Mouse (Mus musculus) stomach, embryonic 16.5 days (tissue): ENCODE results near the gene Csrp3. TPM values are rescaled to one million over a fixed set of nuclear protein-coding genes. Genes with fewer than 3 reads are reported as not detected.

ENCODE experiments used
- ATAC-seq: fragments of 200-750 bp; cut with Nextera tagmentation; 2 replicates; pipeline ENCODE4 v1.8.0; 2017; ENCODE audit warnings: moderate number of reproducible peaks, moderate TSS enrichment; ENCODE audit not compliant: insufficient read depth, low FRiP score
- H3K27ac ChIP-seq: fragments of 300-500 bp; sonication (generic); 2 replicates; pipeline ENCODE4 v1.5.1; 2014; ENCODE audit warnings: low read length
- H3K27me3 ChIP-seq: fragments of 300-500 bp; sonication (generic); 2 replicates; pipeline ENCODE4 v1.6.1; 2014; ENCODE audit warnings: low read length, control low read depth, mixed read lengths; ENCODE audit not compliant: control insufficient read depth, insufficient read depth
- H3K36me3 ChIP-seq: fragments of 300-500 bp; sonication (generic); 2 replicates; pipeline ENCODE4 v1.6.1; 2014; ENCODE audit warnings: low read length; ENCODE audit not compliant: control insufficient read depth, insufficient read depth
- H3K4me1 ChIP-seq: fragments of 300-500 bp; sonication (generic); 2 replicates; pipeline ENCODE4 v1.6.1; 2014; ENCODE audit warnings: low read length, control low read depth, mixed read lengths; ENCODE audit not compliant: control insufficient read depth, insufficient read depth
- H3K4me2 ChIP-seq: fragments of 300-500 bp; sonication (generic); 2 replicates; pipeline ENCODE4 v1.6.1; 2014; ENCODE audit warnings: low read depth, low read length, mixed read lengths
- H3K4me3 ChIP-seq: fragments of 300-500 bp; sonication (generic); replicated peaks from 2 replicates; pipeline ENCODE4 v1.5.1; 2014; ENCODE audit warnings: mild to moderate bottlenecking, low read length
- H3K9ac ChIP-seq: fragments of 300-500 bp; sonication (generic); 2 replicates; pipeline ENCODE4 v1.6.1; 2014; ENCODE audit warnings: low read length
- H3K9me3 ChIP-seq: fragments of 300-500 bp; sonication (generic); replicated peaks from 2 replicates; pipeline ENCODE4 v1.6.1; 2016; ENCODE audit warnings: low read length, control low read depth; ENCODE audit not compliant: control insufficient read depth
- WGBS: fragments of 180-500 bp; shearing (Covaris S2); extraction: QIAGEN DNeasy Blood & Tissue Kit; methylation state at CpG from one replicate; pipeline ENCODE4 v1.1.7; 2014; 5-methylcytosine and 5-hydroxymethylcytosine counted together
- polyA plus RNA-seq: library from polyadenylated mRNA; unstranded; fragments of >200 nt; fragmentation: Nextera tagmentation; extraction: Ambion mirVana; gene quantifications from 2 replicates; pipeline ENCODE4 v1.2.1, GENCODE M21; 2015

Csrp3 gene
- polyA plus RNA-seq, 1 experiment from 2014 or later, result 35.0 TPM

DNA sequence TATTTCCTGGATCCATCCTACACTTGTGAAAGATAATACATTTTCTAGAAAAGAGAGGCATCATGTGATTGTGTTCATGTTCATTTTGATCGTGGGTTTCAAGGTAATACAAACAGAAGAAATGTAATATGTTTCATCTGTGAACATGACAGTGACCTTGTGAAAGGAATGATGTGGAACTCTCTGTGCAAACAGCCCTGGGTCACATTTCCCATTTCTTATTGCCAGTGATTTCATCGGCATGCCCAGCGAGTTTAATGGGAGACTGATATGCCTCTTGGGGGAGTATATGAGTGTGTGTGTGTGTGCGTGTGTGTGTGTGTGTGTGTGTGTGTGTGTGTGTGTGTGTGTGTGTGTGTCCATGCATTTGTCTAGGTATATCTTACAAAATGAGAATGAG, 6.3 kb downstream of the Csrp3 start:
- H3K36me3 ChIP-seq, result no peaks in the 10 kb centered on the region
- H3K9ac ChIP-seq, result no peak overlapping the region
- H3K4me3 ChIP-seq, result no peak overlapping the region
- H3K4me2 ChIP-seq, result no peak overlapping the region
- no peak for ATAC-seq
- 0 out of 2 replicates have a peak, but pooled peaks cover 3% of the 10 kb centered on the region for H3K4me1 ChIP-seq
- H3K9me3 ChIP-seq, result no peaks in the 10 kb centered on the region
- H3K27ac ChIP-seq, result no peak overlapping the region
- 73% methylated on average over 4 of the region's 4 CpGs for WGBS
- H3K27me3 ChIP-seq, result no peaks in the 10 kb centered on the region

DNA sequence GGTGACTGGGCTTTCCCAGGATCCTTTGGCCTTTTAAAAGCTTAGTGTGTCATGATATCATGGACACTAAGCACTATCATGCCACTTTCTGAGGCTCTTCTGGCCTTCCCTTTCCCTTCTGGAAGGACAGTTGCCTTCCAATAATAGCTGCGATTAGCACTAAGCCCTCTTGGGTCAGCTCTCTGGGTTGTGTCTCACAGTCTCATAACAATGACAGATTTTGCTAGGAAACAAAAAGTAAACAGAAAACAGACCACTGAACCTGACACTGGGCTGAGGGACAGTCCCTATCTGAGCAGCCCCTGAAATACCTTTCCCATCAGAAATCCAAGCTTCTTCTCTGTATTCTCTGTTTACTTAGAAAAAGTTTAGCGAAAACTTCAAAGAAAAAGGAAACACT, 7.3 kb downstream of the Csrp3 start:
- no peak overlapping the region for H3K27ac ChIP-seq
- H3K27me3 ChIP-seq, result no peaks in the 10 kb centered on the region
- 57% methylated on average over 2 of the region's 2 CpGs for WGBS
- H3K9me3 ChIP-seq, result no peaks in the 10 kb centered on the region
- H3K4me2 ChIP-seq, result no peak overlapping the region
- ATAC-seq, result no peak
- H3K9ac ChIP-seq, result no peak overlapping the region
- H3K36me3 ChIP-seq, result no peaks in the 10 kb centered on the region
- H3K4me3 ChIP-seq, result no peak overlapping the region
- H3K4me1 ChIP-seq, result 0 out of 2 replicates have a peak, but pooled peaks cover 3% of the 10 kb centered on the region

DNA sequence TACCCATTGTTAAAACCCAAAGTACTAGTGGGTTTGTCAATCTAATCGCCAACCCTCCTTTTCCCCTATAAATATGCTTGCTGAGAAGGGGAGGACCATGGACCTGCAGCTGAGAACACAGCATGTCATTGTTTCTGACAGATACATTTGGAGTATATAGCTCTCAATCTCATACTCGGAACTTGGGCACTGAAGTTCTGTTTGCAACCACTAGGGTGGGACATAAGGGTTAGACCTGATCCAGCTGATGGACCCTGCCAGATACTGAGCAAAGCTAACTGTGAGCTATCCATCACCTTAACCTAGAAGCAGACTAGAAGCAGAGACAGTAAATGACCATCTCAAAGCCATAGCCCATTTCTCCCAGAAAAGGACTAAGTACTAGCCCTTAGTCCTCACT, 9.4 kb downstream of the Csrp3 start:
- 0 out of 2 replicates have a peak, but pooled peaks cover 3% of the 10 kb centered on the region for H3K4me1 ChIP-seq
- no peak for ATAC-seq
- H3K9me3 ChIP-seq, result no peaks in the 10 kb centered on the region
- H3K27ac ChIP-seq, result no peak overlapping the region
- H3K4me3 ChIP-seq, result no peak overlapping the region
- no peaks in the 10 kb centered on the region for H3K36me3 ChIP-seq
- H3K27me3 ChIP-seq, result no peaks in the 10 kb centered on the region
- WGBS, result 60% methylated on average over 2 of the region's 2 CpGs
- H3K4me2 ChIP-seq, result no peak overlapping the region
- no peak overlapping the region for H3K9ac ChIP-seq

DNA sequence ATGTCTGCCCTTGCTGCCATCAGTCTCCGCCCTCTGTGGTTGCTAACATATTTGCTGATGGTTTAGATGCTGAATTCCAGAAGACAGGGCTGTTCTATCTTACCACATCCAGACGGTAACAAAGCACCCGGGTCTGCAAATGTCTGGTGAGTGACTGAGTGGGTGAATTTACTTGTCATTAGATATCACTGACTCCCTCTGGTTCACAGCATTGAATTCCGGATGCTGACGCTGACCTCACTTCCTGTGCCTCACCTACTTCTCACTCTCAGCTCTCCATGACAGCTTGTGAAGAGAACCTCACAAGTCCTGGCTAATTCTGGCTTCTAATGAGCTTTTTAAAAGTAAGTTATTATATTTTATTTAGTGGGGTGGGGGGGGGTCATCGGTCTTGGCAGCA, 10.9 kb downstream of the Csrp3 start:
- ATAC-seq, result no peak
- Histone ChIP-seq H3K4me2 (no peak overlapping the region), H3K27ac (no peak overlapping the region), H3K9me3 (no peaks in the 10 kb centered on the region), H3K27me3 (no peaks in the 10 kb centered on the region), H3K9ac (no peak overlapping the region), H3K36me3 (no peaks in the 10 kb centered on the region), H3K4me1 (0 out of 2 replicates have a peak, but pooled peaks cover 6% of the 10 kb centered on the region), H3K4me3 (no peak overlapping the region)
- whole genome bisulfite sequencing, result 67% methylated on average over 6 of the region's 6 CpGs

DNA sequence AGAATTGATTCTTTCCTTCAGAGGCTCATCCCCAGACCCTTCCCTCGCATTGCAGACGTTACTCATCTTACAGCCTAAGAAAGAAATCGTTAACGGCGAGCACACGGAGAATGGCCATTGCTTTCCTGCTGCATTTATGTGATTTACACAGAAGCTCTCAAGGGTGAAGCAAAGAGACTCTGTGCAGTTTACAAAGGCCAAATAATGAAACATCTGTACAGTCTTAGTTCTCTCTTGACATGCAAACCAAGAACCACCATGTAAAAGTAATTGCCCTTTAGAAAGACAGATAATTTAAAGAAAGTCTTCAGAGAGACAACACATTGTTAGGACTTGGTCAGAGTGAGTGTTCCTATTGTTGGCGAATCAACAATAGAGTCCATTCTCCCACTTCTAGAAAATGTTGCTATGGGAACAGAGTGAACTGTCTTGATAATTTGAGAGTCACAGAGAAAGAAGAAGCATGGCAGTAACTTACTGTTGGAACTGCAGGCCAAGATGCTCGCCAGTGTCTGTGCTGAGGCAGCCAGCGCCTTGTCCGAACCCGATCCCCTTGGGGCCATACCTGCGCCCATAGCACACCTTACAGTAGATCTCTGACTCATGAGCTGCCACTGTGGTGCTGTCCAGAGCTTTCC, 12.7 kb downstream of the Csrp3 start:
- Histone ChIP-seq H3K36me3 (no peaks in the 10 kb centered on the region), H3K4me3 (no peak overlapping the region), H3K27me3 (no peaks in the 10 kb centered on the region), H3K4me2 (no peak overlapping the region), H3K9ac (no peak overlapping the region), H3K9me3 (no peaks in the 10 kb centered on the region), H3K27ac (no peak overlapping the region), H3K4me1 (0 out of 2 replicates have a peak, but pooled peaks cover 2% of the 10 kb centered on the region)
- WGBS, result 84% methylated on average over 12 of the region's 12 CpGs
- ATAC-seq, result no peak

DNA sequence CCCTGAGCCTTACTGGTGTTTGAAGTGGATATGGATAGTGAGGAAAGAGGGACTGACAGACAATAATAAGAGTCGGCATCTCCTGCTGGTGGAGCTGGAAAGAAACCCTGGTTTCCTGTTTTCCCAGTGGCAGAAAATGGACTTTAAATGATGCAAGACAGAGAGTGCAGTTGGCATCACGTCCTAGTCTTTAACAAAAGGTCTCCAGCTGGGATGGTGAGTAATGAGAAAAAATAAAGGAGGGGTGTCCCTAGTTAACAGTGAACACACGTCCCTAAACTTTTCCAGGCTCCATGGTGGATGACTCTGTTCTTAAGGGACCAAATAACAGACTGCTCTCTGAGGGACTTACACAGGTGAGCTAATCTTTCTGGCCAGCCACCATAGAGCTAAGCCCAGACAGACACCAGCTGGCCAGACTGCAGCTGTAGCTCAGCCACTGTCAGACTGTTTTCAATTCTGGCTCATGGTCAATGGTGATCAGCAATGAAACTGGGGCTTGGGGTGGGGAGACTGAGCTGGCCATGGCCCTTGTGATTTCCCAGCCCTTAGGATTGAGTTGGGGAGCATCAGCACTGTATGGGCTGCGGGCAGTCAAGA, 13.4 kb downstream of the Csrp3 start:
- no peak overlapping the region for H3K27ac ChIP-seq
- H3K4me3 ChIP-seq, result no peak overlapping the region
- 52% methylated on average over 4 of the region's 4 CpGs for WGBS
- no peaks in the 10 kb centered on the region for H3K27me3 ChIP-seq
- H3K36me3 ChIP-seq, result no peaks in the 10 kb centered on the region
- H3K4me2 ChIP-seq, result no peak overlapping the region
- no peak overlapping the region for H3K9ac ChIP-seq
- H3K9me3 ChIP-seq, result no peaks in the 10 kb centered on the region
- H3K4me1 ChIP-seq, result 0 out of 2 replicates have a peak, but pooled peaks cover 2% of the 10 kb centered on the region
- ATAC-seq, result no peak

DNA sequence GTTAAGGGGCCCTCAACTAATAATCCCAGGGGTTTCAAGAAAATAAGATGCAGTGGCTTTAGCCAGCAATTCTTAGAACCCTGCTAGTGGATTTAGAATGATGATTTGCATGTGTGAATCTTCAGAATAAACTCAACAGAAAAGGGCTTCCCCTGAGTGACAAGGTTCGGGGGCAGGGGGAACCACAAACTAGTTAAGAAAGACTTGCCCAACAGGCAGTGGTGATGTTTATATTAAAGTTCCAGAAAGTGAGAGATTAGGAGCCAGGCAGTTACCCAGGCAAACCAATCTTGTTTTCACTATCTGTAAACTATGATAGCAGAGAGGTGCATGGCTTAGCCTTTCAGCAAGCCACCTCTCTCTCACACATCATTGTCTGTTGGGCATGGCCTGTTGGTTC, 15.1 kb downstream of the Csrp3 start:
- no peak overlapping the region for H3K27ac ChIP-seq
- ATAC-seq, result no peak
- 52% methylated on average over 1 of the region's 1 CpGs for WGBS

DNA sequence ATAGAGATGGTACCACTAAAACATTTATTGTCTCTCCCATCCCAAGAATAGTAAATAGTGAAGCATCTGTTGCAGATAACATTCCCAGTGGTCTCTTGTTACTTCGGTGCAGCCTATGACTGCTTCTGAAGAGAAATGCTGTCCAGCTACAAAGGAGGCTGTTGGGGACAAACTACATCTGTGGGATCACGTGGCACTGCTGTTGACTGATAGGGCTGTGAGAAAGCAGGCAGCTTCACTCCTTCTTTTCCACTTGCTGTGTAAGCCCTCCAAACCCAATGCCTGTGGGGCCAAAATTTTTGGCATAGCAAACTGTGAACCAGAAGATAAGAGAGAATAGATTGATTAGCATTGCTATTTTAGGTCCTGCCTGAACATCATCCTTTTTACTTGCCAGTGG, 17.4 kb downstream of the Csrp3 start:
- 23% methylated on average over 2 of the region's 2 CpGs for WGBS
- Histone ChIP-seq H3K9me3 (no peaks in the 10 kb centered on the region), H3K4me1 (0 out of 2 replicates have a peak, but pooled peaks cover 2% of the 10 kb centered on the region), H3K27me3 (no peaks in the 10 kb centered on the region), H3K27ac (no peak overlapping the region), H3K4me2 (no peak overlapping the region), H3K4me3 (no peak overlapping the region), H3K9ac (no peak overlapping the region), H3K36me3 (peaks cover 7% of the 10 kb centered on the region; the same call in 1 of the 2 replicates)
- no peak for ATAC-seq

More for the DNA sequence above, 15.1 kb downstream of the Csrp3 start:
- no peak overlapping the region for H3K4me2 ChIP-seq
- no peaks in the 10 kb centered on the region for H3K9me3 ChIP-seq
- H3K4me3 ChIP-seq, result no peak overlapping the region
- no peaks in the 10 kb centered on the region for H3K27me3 ChIP-seq
- no peak overlapping the region for H3K9ac ChIP-seq
- no peaks in the 10 kb centered on the region; the same call in 1 of the 2 replicates for H3K36me3 ChIP-seq
- H3K4me1 ChIP-seq, result 0 out of 2 replicates have a peak, but pooled peaks cover 2% of the 10 kb centered on the region

GRCm38 (mm10) chr7:48829177-48829910, 18.5 kb downstream of the Csrp3 start:
- 75% methylated on average over 5 of the region's 5 CpGs for WGBS
- Histone ChIP-seq H3K4me1 (0 out of 2 replicates have a peak, but pooled peaks cover 2% of the 10 kb centered on the region), H3K4me3 (no peak overlapping the region), H3K9me3 (no peaks in the 10 kb centered on the region), H3K36me3 (peaks cover 10% of the 10 kb centered on the region; the same call in 1 of the 2 replicates), H3K27ac (no peak overlapping the region), H3K9ac (no peak overlapping the region), H3K4me2 (no peak overlapping the region), H3K27me3 (no peaks in the 10 kb centered on the region)
- ATAC-seq, result no peak
